In genomic region chr17:13043846-13044673, GRCm38 (mm10) we compare ENCODE assay signal across 9 mouse cellular contexts. TPM values are rescaled to one million over a fixed set of nuclear protein-coding genes. Genes with fewer than 3 reads are reported as not detected.
DNase-seq lines count a peak whose midpoint lies in the region; ATAC-seq and TF ChIP-seq lines count a peak whose summit lies in the region.
"Not testable (repeated sequence)": the region's sequence is repeated elsewhere in the genome, so short reads cannot be mapped to it uniquely, and the experiment has no call there.
"Had no signal": no experiment of that assay in that cellular context is flagged by ENCODE, and none has a peak within 500 bp of the region (broad histone marks: within the 10 kb centered on the region; RNA-seq: fewer than 3 reads in every experiment).

No protein-coding gene starts in this region.

- H3K4me1 ChIP-seq in MEL (ENCODE audit: control insufficient read depth in 1 of 2, insufficient read depth in 2 of 2, low read length in 2 of 2); forebrain, embryonic 15.5 days; liver, embryonic 13.5 days (replicated peaks); stomach, postnatal 0 days (replicated peaks; ENCODE audit: control insufficient read depth, insufficient read depth): not testable (repeated sequence)

- not testable (repeated sequence) for TF ChIP-seq POLR2A in MEL (IDR thresholded peaks at IDR 0.05; ENCODE audit: control insufficient read depth in 1 of 2, insufficient read depth in 1 of 2, low read depth in 1 of 2, low read length in 2 of 2, poor library complexity in 1 of 2)

- H3K36me3 ChIP-seq in MEL (ENCODE audit: control insufficient read depth in 1 of 2, insufficient read depth in 2 of 2, low read length in 2 of 2); forebrain, embryonic 15.5 days; liver, embryonic 13.5 days; stomach, postnatal 0 days (ENCODE audit: control insufficient read depth, insufficient read depth, low read length): not testable (repeated sequence)

- peak; percentile 42 to 46 (median 43) for TF ChIP-seq CTCF in MEL (IDR thresholded peaks at IDR 0.05 in 2 of 3, conservative IDR thresholded peaks at IDR 0.05 in 1 of 3; ENCODE audit: control insufficient read depth in 1 of 3, insufficient read depth in 1 of 3, low read depth in 2 of 3, low read length in 3 of 3, poor library complexity in 1 of 3, severe bottlenecking in 1 of 3)
- TF ChIP-seq CTCF in stomach, postnatal 0 days (IDR thresholded peaks at IDR 0.05; ENCODE audit: low read depth), result peak; percentile 71

- 4% methylated on average over 4 of the region's 4 CpGs for WGBS in forebrain, embryonic 15.5 days
- 22% methylated on average over 4 of the region's 4 CpGs for WGBS in large intestine, adult 2 months
- 4% methylated on average over 3 of the region's 4 CpGs for WGBS in liver, embryonic 13.5 days (ENCODE audit: insufficient replicate concordance)
- 9% methylated on average over 3 of the region's 4 CpGs for WGBS in stomach, postnatal 0 days

- not testable (repeated sequence) for H3K27me3 ChIP-seq in MEL (ENCODE audit: control insufficient read depth in 1 of 2, insufficient read depth in 2 of 2, low read length in 2 of 2); forebrain, embryonic 15.5 days; liver, embryonic 13.5 days; stomach, postnatal 0 days (ENCODE audit: control insufficient read depth, insufficient read depth, low read length)

- H3K4me2 ChIP-seq in forebrain, embryonic 15.5 days (replicated peaks); liver, embryonic 13.5 days; stomach, postnatal 0 days (replicated peaks; ENCODE audit: low read depth): not testable (repeated sequence)

- TF ChIP-seq EP300 in MEL (IDR thresholded peaks at IDR 0.05; ENCODE audit: low read depth in 1 of 2, low read length in 2 of 2); stomach, postnatal 0 days (optimal IDR thresholded peaks at IDR 0.05): not testable (repeated sequence)

- H3K9me3 ChIP-seq in MEL (replicated peaks; ENCODE audit: insufficient read depth, low read length); forebrain, embryonic 15.5 days; liver, embryonic 13.5 days (replicated peaks); stomach, postnatal 0 days (ENCODE audit: control insufficient read depth, low read length): not testable (repeated sequence)

- TF ChIP-seq RAD21 in MEL (IDR thresholded peaks at IDR 0.05; ENCODE audit: low read depth, low read length), result peak; percentile 44

- H3K27ac ChIP-seq in MEL (ENCODE audit: control insufficient read depth, low read depth, low read length); forebrain, embryonic 15.5 days (replicated peaks); liver, embryonic 13.5 days; stomach, postnatal 0 days (replicated peaks): not testable (repeated sequence)

- H3K4me3 ChIP-seq in MEL (ENCODE audit: control insufficient read depth in 1 of 2, insufficient read depth in 1 of 2, low read depth in 2 of 2, low read length in 2 of 2); forebrain, embryonic 15.5 days; liver, embryonic 13.5 days (replicated peaks); stomach, postnatal 0 days (ENCODE audit: low read depth, low read length): not testable (repeated sequence)

- H3K9ac ChIP-seq in MEL (ENCODE audit: control insufficient read depth, low read depth, low read length, poor library complexity, severe bottlenecking); forebrain, embryonic 15.5 days (replicated peaks); liver, embryonic 13.5 days; stomach, postnatal 0 days (ENCODE audit: low read length): not testable (repeated sequence)

- not testable (repeated sequence) for H3K79me2 ChIP-seq in MEL (ENCODE audit: control insufficient read depth, insufficient read depth, low read length, poor library complexity)

- ATAC-seq in forebrain, embryonic 15.5 days (replicated peaks), result peak; percentile 90
- ATAC-seq in hematopoietic stem cell, adult 5-6 weeks (replicated peaks in 1 of 2; ENCODE audit: insufficient read depth in 1 of 2, low FRiP score in 2 of 2, low TSS enrichment in 1 of 2, low read depth in 1 of 2, poor library complexity in 2 of 2, severe bottlenecking in 2 of 2), result peak; percentile 71 to 76
- peak; percentile 65 for ATAC-seq in liver, embryonic 13.5 days (ENCODE audit: low read depth)
- ATAC-seq in stomach, postnatal 0 days (ENCODE audit: low FRiP score, low TSS enrichment), result peak; percentile 68

- peak; percentile 70 for DNase-seq in MEL (ENCODE audit: low read depth, low spot score)
- peak; percentile 34 to 38 for DNase-seq in cerebellum, adult 18-20 months
- DNase-seq in large intestine, adult 2 months (ENCODE audit: low read depth, low spot score), result peak; percentile 4
- peak; percentile 22 for DNase-seq in liver, embryonic 13.5 days
- peak; percentile 31 for DNase-seq in neural tube, embryonic 10.5 days (ENCODE audit: extremely low spot score, low spot score)
- DNase-seq in stomach, postnatal 0 days (ENCODE audit: low spot score), result peak; percentile 24

TF ChIP-seq in MEL, 35 proteins besides CTCF, POLR2A, EP300 and RAD21:
- TF ChIP-seq ZC3H11A (IDR thresholded peaks at IDR 0.05; ENCODE audit: low read depth, low read length) (peak; percentile 32), SMC3 (IDR thresholded peaks at IDR 0.05; ENCODE audit: low read depth, low read length) (peak; percentile 35)

RNA-seq across cellular contexts. Expression of gene Gpr31b, which starts 8.0 kb away (rescaled TPM):
- total RNA-seq in MEL (2012; rRNA removed), result 0.12 TPM in 1 of 2 replicates, not detected in the other
- polyA plus RNA-seq in MEL (2012; ENCODE audit: insufficient read depth in 1 of 2, insufficient read length in 2 of 2, low read depth in 1 of 2, low replicate concordance in 2 of 2, missing spikeins in 1 of 2), result under 1 TPM in 1 of 2 experiments, not detected in 1; 0.08 TPM
- polyA plus RNA-seq in forebrain, embryonic 15.5 days (2015; fragmentation: Nextera tagmentation; extraction: Ambion mirVana), result 0.32 TPM in 1 of 2 replicates, not detected in the other
- not detected in 2 replicates for total RNA-seq in hematopoietic stem cell, adult 5-6 weeks (2017)
- polyA plus RNA-seq in large intestine, adult 2 months (2012; rRNA removed), result 0.73 and 2.2 TPM in 2 replicates
- not detected in 2 replicates for polyA plus RNA-seq in liver, embryonic 13.5 days (2015; fragmentation: Nextera tagmentation; extraction: Ambion mirVana)
- 0.12 TPM in 1 of 2 replicates, not detected in the other for polyA plus RNA-seq in stomach, postnatal 0 days (2015; fragmentation: Nextera tagmentation; extraction: Ambion mirVana)
- polyA plus RNA-seq: erythroblast, embryonic 14.5 days had no signal

RNA-seq across cellular contexts. Expression of gene Tcp10b, which starts 16.8 kb away (rescaled TPM):
- total RNA-seq in MEL (2012; rRNA removed), result not detected in 2 replicates
- polyA plus RNA-seq in MEL (2012; ENCODE audit: insufficient read depth in 1 of 2, insufficient read length in 2 of 2, low read depth in 1 of 2, low replicate concordance in 2 of 2, missing spikeins in 1 of 2), result under 1 TPM in 1 of 2 experiments, not detected in 1; 0.06 TPM
- polyA plus RNA-seq in forebrain, embryonic 15.5 days (2015; fragmentation: Nextera tagmentation; extraction: Ambion mirVana), result 0.08 TPM in 1 of 2 replicates, not detected in the other
- not detected in 2 replicates for total RNA-seq in hematopoietic stem cell, adult 5-6 weeks (2017)
- polyA plus RNA-seq in large intestine, adult 2 months (2012; rRNA removed), result not detected in 2 replicates
- polyA plus RNA-seq in liver, embryonic 13.5 days (2015; fragmentation: Nextera tagmentation; extraction: Ambion mirVana), result not detected in 2 replicates
- polyA plus RNA-seq in stomach, postnatal 0 days (2015; fragmentation: Nextera tagmentation; extraction: Ambion mirVana), result 0.17 and 0.19 TPM in 2 replicates
- polyA plus RNA-seq: erythroblast, embryonic 14.5 days had no signal

RNA-seq across cellular contexts. Expression of gene Sod2, which starts 37.4 kb away (rescaled TPM):
- total RNA-seq in MEL (2012; rRNA removed), result 284 and 295 TPM in 2 replicates
- 100 to 1,000 TPM; 293 to 320 TPM for polyA plus RNA-seq in MEL (2012; ENCODE audit: insufficient read depth in 1 of 2, insufficient read length in 2 of 2, low read depth in 1 of 2, low replicate concordance in 2 of 2, missing spikeins in 1 of 2)
- 113 and 121 TPM in 2 replicates for polyA plus RNA-seq in forebrain, embryonic 15.5 days (2015; fragmentation: Nextera tagmentation; extraction: Ambion mirVana)
- total RNA-seq in hematopoietic stem cell, adult 5-6 weeks (2017), result 54.6 and 73.5 TPM in 2 replicates
- 156 and 214 TPM in 2 replicates for polyA plus RNA-seq in large intestine, adult 2 months (2012; rRNA removed)
- 146 and 149 TPM in 2 replicates for polyA plus RNA-seq in liver, embryonic 13.5 days (2015; fragmentation: Nextera tagmentation; extraction: Ambion mirVana)
- polyA plus RNA-seq in stomach, postnatal 0 days (2015; fragmentation: Nextera tagmentation; extraction: Ambion mirVana), result 176 and 186 TPM in 2 replicates

RNA-seq across cellular contexts. Expression of gene Wtap, which starts 50.1 kb away (rescaled TPM):
- 61.1 and 63.5 TPM in 2 replicates for total RNA-seq in MEL (2012; rRNA removed)
- 10 to 100 TPM in 1 of 2 experiments, not detected in 1; 74.0 TPM for polyA plus RNA-seq in MEL (2012; ENCODE audit: insufficient read depth in 1 of 2, insufficient read length in 2 of 2, low read depth in 1 of 2, low replicate concordance in 2 of 2, missing spikeins in 1 of 2)
- polyA plus RNA-seq in forebrain, embryonic 15.5 days (2015; fragmentation: Nextera tagmentation; extraction: Ambion mirVana), result 157 and 161 TPM in 2 replicates
- 271 and 460 TPM in 2 replicates for total RNA-seq in hematopoietic stem cell, adult 5-6 weeks (2017)
- 18.0 and 20.8 TPM in 2 replicates for polyA plus RNA-seq in large intestine, adult 2 months (2012; rRNA removed)
- polyA plus RNA-seq in liver, embryonic 13.5 days (2015; fragmentation: Nextera tagmentation; extraction: Ambion mirVana), result 63.4 and 69.1 TPM in 2 replicates
- polyA plus RNA-seq in stomach, postnatal 0 days (2015; fragmentation: Nextera tagmentation; extraction: Ambion mirVana), result 75.2 and 75.4 TPM in 2 replicates

Comparison
In these comparisons a context has a peak if more than half of its experiments do, and no peak if none do; other contexts are left out.
1. DNase-seq: peak in every context shown above with its lines; median percentile 70 in MEL; 36 in cerebellum, adult 18-20 months; 31 in neural tube, embryonic 10.5 days; 24 in stomach, postnatal 0 days; 22 in liver, embryonic 13.5 days; 4 in large intestine, adult 2 months.